Mouse (Mus musculus) urinary bladder, adult 2 months (tissue): ENCODE measurements around the gene Tor2a. TPM values are rescaled to one million over a fixed set of nuclear protein-coding genes. Genes with fewer than 3 reads are reported as not detected.

Experiments
- DNase-seq: peaks from one replicate; pipeline ENCODE4 v3.0.0; 2022; ENCODE audit warnings: low spot score
- polyA plus RNA-seq: library from polyadenylated mRNA; depleted of rRNA; stranded (reverse); fragments of >200 nt; gene quantifications from 2 replicates; pipeline ENCODE4 v1.2.3, GENCODE M21; 2012

Gene Tor2a
- polyA plus RNA-seq, 1 experiment, result 53.7 TPM

- no peak for DNase-seq
These were observed 6.3 kb downstream of the Tor2a start for GRCm38 (mm10) chr2:32763353-32763752.

- no peak for DNase-seq
These were observed 10.2 kb downstream of the Tor2a start for GRCm38 (mm10) chr2:32767241-32767640.

GRCm38 (mm10) chr2:32768661-32769285 is 11.7 kb downstream of the Tor2a start:
- no peak for DNase-seq

- DNase-seq, result no peak
These were observed 12.5 kb downstream of the Tor2a start for GRCm38 (mm10) chr2:32769327-32770085.

GRCm38 (mm10) chr2:32771886-32772285 is 14.9 kb downstream of the Tor2a start:
- DNase-seq, result no peak

DNA sequence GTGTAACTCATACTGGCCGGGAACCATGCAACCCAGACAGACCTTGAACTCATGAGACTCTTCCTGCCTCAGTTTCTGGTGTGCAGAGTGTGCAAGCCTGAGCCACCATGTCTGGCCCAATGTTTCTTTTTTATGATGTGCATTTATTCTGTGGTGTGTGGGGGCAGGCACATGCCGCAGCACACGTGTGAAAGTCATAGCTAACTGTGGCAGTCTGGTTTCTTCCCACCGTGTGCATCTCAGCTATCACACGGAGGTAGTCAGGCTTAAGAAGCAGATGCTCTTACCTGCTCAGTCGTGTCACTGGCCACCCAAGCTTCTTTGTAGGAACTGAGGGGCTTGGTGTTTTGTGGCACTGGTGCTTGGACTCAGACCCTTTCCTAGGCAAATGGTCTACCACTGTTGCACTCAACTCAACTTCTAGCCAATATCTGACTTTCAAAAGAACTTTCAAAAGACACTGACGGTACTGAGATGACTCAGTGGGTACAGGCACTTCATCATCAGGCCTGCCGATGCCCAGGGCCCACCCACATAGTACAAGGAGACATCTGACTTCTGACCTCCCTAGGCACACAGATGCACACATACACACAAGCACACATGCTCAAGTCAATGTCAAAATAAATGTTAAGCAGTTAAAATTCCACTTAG is 15.7 kb downstream of the Tor2a start:
- DNase-seq, result no peak

DNA sequence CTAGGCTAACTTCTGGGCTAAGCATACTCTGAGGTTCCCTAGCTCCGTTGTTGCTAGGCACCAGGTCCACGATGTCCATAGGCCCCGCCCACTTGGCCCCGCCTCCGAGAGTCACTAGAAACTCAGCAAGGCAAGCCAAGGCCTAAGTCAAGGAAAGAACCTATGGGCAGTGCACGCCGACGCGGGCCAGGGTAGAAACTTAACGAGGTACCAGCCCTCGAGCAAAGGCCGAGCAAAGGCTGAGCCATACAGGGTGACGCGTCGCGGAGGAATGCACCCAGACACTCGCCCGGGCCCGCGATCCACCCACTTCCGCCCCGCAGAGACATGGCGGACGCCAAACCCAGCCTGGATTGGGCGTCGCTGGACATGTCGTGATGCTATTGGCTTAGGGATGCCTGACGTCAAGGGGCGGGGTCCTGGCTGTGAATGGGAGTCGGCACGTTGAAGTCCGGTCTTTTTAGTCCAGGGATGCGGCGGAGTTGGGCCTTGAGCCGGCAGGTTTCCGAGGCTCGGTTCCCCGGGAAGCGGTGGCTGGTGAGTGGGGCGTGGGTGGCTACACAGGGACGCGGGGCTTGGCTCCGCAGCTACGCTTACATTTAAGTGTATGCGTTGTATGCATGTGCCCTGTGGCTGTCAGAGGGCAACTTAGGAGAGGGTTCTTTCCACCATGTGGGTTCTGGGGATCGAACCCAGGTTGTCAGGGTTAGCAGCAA is 18.5 kb downstream of the Tor2a start, which contains the start of the genes Ttc16 and Ptrh1:
Ttc16 (minus strand) TSS at position 275 of the 716 bp plus-strand sequence.
Ptrh1 (plus strand) TSS at position 428 of the 716 bp plus-strand sequence.
- DNase-seq, result peak; percentile 95

DNA sequence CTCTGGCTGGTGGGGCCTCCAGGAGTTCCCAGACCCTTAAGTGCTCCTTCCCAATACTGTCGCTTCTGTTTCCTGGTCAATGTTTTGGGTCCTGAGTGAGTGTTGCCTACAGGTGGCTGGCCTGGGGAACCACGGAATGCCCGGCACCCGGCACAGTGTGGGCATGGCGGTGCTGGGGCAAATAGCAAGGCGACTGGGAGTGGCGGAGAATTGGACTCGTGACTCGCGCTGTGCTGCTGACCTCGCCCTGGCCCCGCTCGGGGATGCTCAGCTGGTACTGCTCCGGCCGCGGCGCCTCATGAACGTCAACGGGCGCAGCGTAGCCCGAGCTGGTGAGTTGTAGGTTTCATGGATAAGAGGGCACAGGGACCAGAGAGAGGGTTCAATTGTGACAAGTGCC is 19.2 kb downstream of the Tor2a start:
- DNase-seq, result no peak

- no peak for DNase-seq
These were observed 21.0 kb downstream of the Tor2a start for GRCm38 (mm10) chr2:32778081-32778480.

DNA sequence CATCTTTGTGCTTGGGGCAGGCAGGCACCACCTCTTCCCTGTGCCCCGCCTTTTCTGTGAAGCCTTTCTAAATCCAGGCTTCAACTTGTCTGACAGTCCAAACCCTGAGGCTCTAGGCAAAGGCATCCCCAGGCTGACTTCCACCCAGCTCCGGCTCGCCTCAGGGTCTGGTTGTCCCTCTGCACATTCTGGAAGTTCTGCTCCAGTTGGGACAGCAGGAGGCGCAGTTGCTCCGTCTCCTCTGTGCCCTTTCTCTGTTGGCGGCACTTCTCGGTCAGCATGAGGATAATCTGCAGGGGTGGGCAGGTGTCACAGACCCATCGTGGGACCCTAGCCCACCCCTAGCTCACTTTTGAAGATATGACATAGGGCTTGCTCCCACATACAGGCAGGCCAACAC is 22.1 kb downstream of the Tor2a start:
- DNase-seq, result peak; percentile 49

- DNase-seq, result no peak
These were observed 22.7 kb downstream of the Tor2a start for GRCm38 (mm10) chr2:32779714-32780113.

GRCm38 (mm10) chr2:32781710-32782109 is 24.7 kb downstream of the Tor2a start:
- no peak for DNase-seq

- DNase-seq, result no peak
These were observed 27.1 kb downstream of the Tor2a start, which contains the start of gene Cfap157 for GRCm38 (mm10) chr2:32784048-32784681. Gene Cfap157 (minus strand): TSS chr2:32784428.

- DNase-seq, result no peak
These were observed 30.1 kb downstream of the Tor2a start for GRCm38 (mm10) chr2:32787176-32787575.

- no peak for DNase-seq
These were observed 31.5 kb downstream of the Tor2a start for GRCm38 (mm10) chr2:32788581-32788980.

DNA sequence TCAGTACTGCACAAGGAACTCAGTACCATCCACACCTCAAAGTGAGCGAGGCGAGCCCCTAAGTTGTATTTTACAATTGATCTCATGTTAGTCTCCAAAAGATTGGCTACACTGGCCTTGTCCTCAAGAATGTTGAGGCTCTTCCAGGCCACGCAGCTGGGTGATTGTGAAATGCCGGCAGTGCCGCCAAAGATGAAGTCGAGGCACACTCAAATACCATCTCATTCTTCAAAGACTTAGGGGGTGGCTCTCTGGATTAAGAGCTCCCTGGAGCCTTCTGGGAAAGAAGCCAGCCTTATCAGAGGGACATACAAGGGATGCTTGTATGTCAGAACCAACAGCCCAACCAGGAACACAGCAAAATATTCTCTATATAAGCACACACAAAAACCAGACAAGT is 34.3 kb downstream of the Tor2a start:
- no peak for DNase-seq

GRCm38 (mm10) chr2:32795748-32796418 is 38.8 kb downstream of the Tor2a start:
- no peak for DNase-seq

DNA sequence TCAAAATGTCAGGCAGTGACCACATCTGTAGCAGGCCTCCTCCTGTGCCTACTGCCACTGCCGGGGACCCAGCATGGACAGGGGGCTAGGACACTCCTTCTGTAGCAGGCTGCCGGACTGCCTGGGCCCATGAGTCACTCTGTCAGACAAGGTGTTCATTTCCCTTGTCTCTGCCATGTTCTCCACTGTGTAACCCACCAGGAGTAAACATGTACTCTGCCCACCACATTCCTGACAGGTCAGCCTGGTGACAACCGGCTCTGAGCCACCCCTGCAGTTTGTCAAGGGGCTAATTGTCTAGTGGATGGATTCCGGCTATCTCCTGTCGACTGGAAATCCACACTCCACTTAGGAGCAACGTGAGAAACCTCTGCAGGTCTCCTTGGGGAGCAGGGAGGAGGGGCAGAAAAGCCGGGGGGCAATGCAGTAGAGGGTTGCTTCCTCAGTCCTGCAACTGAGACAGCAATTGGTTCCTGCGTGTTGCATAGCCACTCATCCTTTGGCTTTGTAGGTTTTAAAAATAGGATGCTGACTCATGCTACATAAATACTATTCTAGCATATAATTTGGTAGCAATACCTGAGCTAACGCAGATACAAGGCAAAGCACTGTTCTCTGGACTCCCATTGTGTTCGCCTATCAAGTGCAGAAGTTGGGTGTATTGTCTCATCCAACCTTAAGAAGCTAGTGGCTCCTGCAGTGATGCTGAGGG is 41.4 kb downstream of the Tor2a start:
- no peak for DNase-seq

- DNase-seq, result no peak
These were observed 52.0 kb downstream of the Tor2a start for GRCm38 (mm10) chr2:32808816-32809566.
